Mouse (Mus musculus) bone marrow macrophage, adult 2 months (primary cell): Measurements from ENCODE around the gene Otud5.

Source experiments
- CTCF ChIP-seq: IDR thresholded peaks from 2 replicates; pipeline ENCODE4 v1.5.1; 2012; ENCODE audit warnings: low read depth, mild to moderate bottlenecking, low read length, moderate library complexity
- POLR2A ChIP-seq: IDR thresholded peaks from 2 replicates; pipeline ENCODE4 v1.6.1; 2012; ENCODE audit warnings: mild to moderate bottlenecking, low read depth, low read length, borderline replicate concordance

DNA sequence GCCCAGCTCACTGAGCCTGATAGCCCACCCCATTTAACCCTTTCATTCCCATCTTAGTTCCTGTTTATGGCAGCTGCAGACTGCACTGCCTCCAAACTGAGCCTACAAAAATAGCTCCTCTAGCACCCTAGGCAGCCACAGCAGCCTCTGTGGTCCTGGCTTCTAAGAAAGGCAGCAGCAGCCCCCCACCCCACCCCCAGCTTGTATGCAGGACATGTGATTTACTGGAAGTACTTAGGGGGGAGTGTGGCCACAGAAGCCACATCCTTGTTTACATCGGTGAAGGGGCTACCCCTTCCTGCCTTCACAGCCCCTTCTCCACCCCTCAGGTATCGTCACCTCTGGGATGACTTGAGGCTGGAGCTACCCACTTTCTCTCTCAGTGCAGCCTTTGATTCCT lies 24.2 kb downstream of the Otud5 start:
- TF ChIP-seq POLR2A (no peak), CTCF (no peak)
